Mouse (Mus musculus): ENCODE measurements around the gene Hscb.

- TF ChIP-seq CTCF (IDR thresholded peaks at IDR 0.05; ENCODE audit: insufficient read depth, low read depth, low read length) (no peak), POLR2A (IDR thresholded peaks at IDR 0.05; ENCODE audit: insufficient read depth, low read depth, low read length) (no peak)
Measured at GRCm38 (mm10) chr5:110797696-110798095, 41.9 kb downstream of the Hscb start.

Measured in olfactory bulb, adult 2 months (tissue).